Comparison of ENCODE assay signal across 7 mouse cellular contexts in genomic region chr6:91115863-91116243, GRCm38 (mm10). TPM values are rescaled to one million over a fixed set of nuclear protein-coding genes. Genes with fewer than 3 reads are reported as not detected.
DNase-seq lines count a peak whose midpoint lies in the region; ATAC-seq and TF ChIP-seq lines count a peak whose summit lies in the region.

No protein-coding gene starts in this region.

- peak; percentile 21 for DNase-seq in thymus, postnatal 0 days (ENCODE audit: low spot score)
- no peak for DNase-seq in thymus, adult 18-20 months
- DNase-seq in liver, postnatal 0 days: peak; percentile 48
- peak; percentile 61 to 74 for DNase-seq in spleen, postnatal 36 days (ENCODE audit: low spot score in 2 of 2)
- DNase-seq in ovary, postnatal 36 days (ENCODE audit: low spot score): no peak
- no peak for DNase-seq in adrenal gland, adult (ENCODE audit: inconsistent age in 2 of 2, low spot score in 1 of 2)

- H3K36me3 ChIP-seq in forebrain, embryonic 16.5 days (ENCODE audit: control insufficient read depth, insufficient read depth): no peaks in the 10 kb centered on the region
- H3K36me3 ChIP-seq in liver, postnatal 0 days (replicated peaks; ENCODE audit: insufficient read depth, low read length): no peaks in the 10 kb centered on the region

- H3K4me3 ChIP-seq in forebrain, embryonic 16.5 days (replicated peaks; ENCODE audit: low read length): peak overlapping the region; percentile 70
- peak overlapping the region; percentile 94 for H3K4me3 ChIP-seq in liver, postnatal 0 days (ENCODE audit: low read depth, low read length)

- peak overlapping the region; percentile 83 for H3K9ac ChIP-seq in forebrain, embryonic 16.5 days (replicated peaks; ENCODE audit: low read depth, low read length)
- H3K9ac ChIP-seq in liver, postnatal 0 days (replicated peaks): peak overlapping the region; percentile 85

- no peaks in the 10 kb centered on the region for H3K9me3 ChIP-seq in forebrain, embryonic 16.5 days (ENCODE audit: control insufficient read depth, low read length)
- H3K9me3 ChIP-seq in liver, postnatal 0 days (ENCODE audit: low read length): no peaks in the 10 kb centered on the region

- WGBS in forebrain, embryonic 16.5 days: 6% methylated on average over 4 of the region's 4 CpGs
- WGBS in liver, postnatal 0 days (ENCODE audit: insufficient replicate concordance): 13% methylated on average over 4 of the region's 4 CpGs

- peaks cover 24% of the 10 kb centered on the region for H3K4me1 ChIP-seq in forebrain, embryonic 16.5 days (replicated peaks; ENCODE audit: control insufficient read depth, insufficient read depth, low read length)
- H3K4me1 ChIP-seq in liver, postnatal 0 days (ENCODE audit: insufficient read depth): peaks cover 55% of the 10 kb centered on the region

- no peaks in the 10 kb centered on the region for H3K27me3 ChIP-seq in forebrain, embryonic 16.5 days (replicated peaks; ENCODE audit: control insufficient read depth, insufficient read depth, low read length)
- H3K27me3 ChIP-seq in liver, postnatal 0 days (ENCODE audit: insufficient read depth, low read length): 0 out of 2 replicates have a peak, but pooled peaks cover 3% of the 10 kb centered on the region

- H3K27ac ChIP-seq in forebrain, embryonic 16.5 days (ENCODE audit: low read length): peak overlapping the region; percentile 87; the same call in 1 of the 2 replicates
- H3K27ac ChIP-seq in liver, postnatal 0 days (ENCODE audit: low read depth): peak overlapping the region; percentile 82

- H3K4me2 ChIP-seq in forebrain, embryonic 16.5 days (ENCODE audit: low read length): peak overlapping the region; percentile 88
- H3K4me2 ChIP-seq in liver, postnatal 0 days (ENCODE audit: low read depth, low read length): peak overlapping the region; percentile 100

- no peak for ATAC-seq in forebrain, embryonic 16.5 days
- ATAC-seq in liver, postnatal 0 days: peak; percentile 35

- TF ChIP-seq EP300 in liver, postnatal 0 days (IDR thresholded peaks at IDR 0.05; ENCODE audit: low read depth): no peak

- TF ChIP-seq CTCF in liver, postnatal 0 days (IDR thresholded peaks at IDR 0.05; ENCODE audit: low read depth): no peak

RNA-seq across cellular contexts. Expression of gene Nup210, which starts 0.8 kb away (rescaled TPM):
- polyA plus RNA-seq in thymus, postnatal 0 days (2015; fragmentation: Nextera tagmentation; extraction: Ambion mirVana): 36.0 and 37.9 TPM in 2 replicates
- polyA plus RNA-seq in forebrain, embryonic 16.5 days (2015; fragmentation: Nextera tagmentation; extraction: Ambion mirVana): 18.4 and 21.1 TPM in 2 replicates
- polyA plus RNA-seq in liver, postnatal 0 days (2015; fragmentation: Nextera tagmentation; extraction: Ambion mirVana): 8.5 and 11.8 TPM in 2 replicates

RNA-seq across cellular contexts. Expression of gene Hdac11, which starts 40.6 kb away (rescaled TPM):
- polyA plus RNA-seq in thymus, postnatal 0 days (2015; fragmentation: Nextera tagmentation; extraction: Ambion mirVana): 6.2 and 7.0 TPM in 2 replicates
- 21.0 and 30.7 TPM in 2 replicates for polyA plus RNA-seq in forebrain, embryonic 16.5 days (2015; fragmentation: Nextera tagmentation; extraction: Ambion mirVana)
- 3.4 and 4.6 TPM in 2 replicates for polyA plus RNA-seq in liver, postnatal 0 days (2015; fragmentation: Nextera tagmentation; extraction: Ambion mirVana)

Comparison
In these comparisons a context has a peak if more than half of its experiments do, and no peak if none do; other contexts are left out.
1. DNase-seq: peak in thymus, postnatal 0 days (single experiment), liver, postnatal 0 days (single experiment) and spleen, postnatal 36 days (2 of 2); none in thymus, adult 18-20 months (0 of 2), ovary, postnatal 36 days (single experiment) and adrenal gland, adult (0 of 2).